Comparison of ENCODE assay signal across 19 mouse cellular contexts in the genomic region with DNA sequence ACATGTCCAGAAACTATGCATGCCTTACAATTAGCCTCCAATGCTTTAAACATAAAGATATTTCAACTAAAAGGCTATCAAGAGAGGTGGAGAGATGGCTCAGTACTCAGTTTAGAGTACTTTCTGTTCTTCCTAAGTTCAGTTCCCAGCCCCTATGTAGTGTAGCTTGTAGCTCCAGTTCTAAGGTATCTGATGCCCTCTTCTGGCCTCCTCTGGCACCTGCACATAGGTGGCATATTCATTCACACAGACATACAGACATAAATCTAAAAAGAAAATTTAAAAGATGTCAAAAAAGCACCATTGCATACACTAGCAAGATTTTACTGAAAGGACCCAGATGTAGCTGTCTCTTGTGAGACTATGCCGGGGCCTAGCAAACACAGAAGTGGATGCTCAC.
DNase-seq lines count a peak whose midpoint lies in the region; ATAC-seq and TF ChIP-seq lines count a peak whose summit lies in the region.
"Had no signal": no experiment of that assay in that cellular context is flagged by ENCODE, and none has a peak within 500 bp of the region (broad histone marks: within the 10 kb centered on the region; RNA-seq: fewer than 3 reads in every experiment).

No protein-coding gene starts in this region.

- TF ChIP-seq CTCF in hindbrain, postnatal 0 days (IDR thresholded peaks at IDR 0.05; ENCODE audit: low read depth), result 0 out of 2 replicates have a peak, but pooled peaks have one; percentile 4
- TF ChIP-seq CTCF in lung, embryonic 14.5 days (IDR thresholded peaks at IDR 0.05; ENCODE audit: low read depth), result 0 out of 2 replicates have a peak, but pooled peaks have one; percentile 15
- TF ChIP-seq CTCF in thymus, adult 2 months (IDR thresholded peaks at IDR 0.05; ENCODE audit: borderline replicate concordance, control insufficient read depth, extremely low read depth, insufficient read depth, low read length, poor library complexity), result no peak

- WGBS in hindbrain, postnatal 0 days, result 100% methylated on average over 1 of the region's 1 CpGs
- WGBS in hindbrain, embryonic 11.5 days, result no CpG with 5 or more reads among the region's 1 CpGs
- WGBS in lung, embryonic 14.5 days, result 100% methylated on average over 1 of the region's 1 CpGs
- 100% methylated on average over 1 of the region's 1 CpGs for WGBS in thymus, adult 2 months

- ATAC-seq in hindbrain, postnatal 0 days, result no peak
- no peak for ATAC-seq in hindbrain, embryonic 11.5 days (ENCODE audit: low FRiP score)
- no peak for ATAC-seq in lung, embryonic 14.5 days (ENCODE audit: insufficient read depth)

- no peaks in the 10 kb centered on the region for H3K27me3 ChIP-seq in hindbrain, postnatal 0 days (ENCODE audit: insufficient read depth, low read length)
- no peaks in the 10 kb centered on the region for H3K27me3 ChIP-seq in hindbrain, embryonic 11.5 days (ENCODE audit: control insufficient read depth, insufficient read depth, low read length)
- no peaks in the 10 kb centered on the region for H3K27me3 ChIP-seq in lung, embryonic 14.5 days (ENCODE audit: insufficient read depth, low read length)
- no peaks in the 10 kb centered on the region for H3K27me3 ChIP-seq in thymus, adult 2 months (ENCODE audit: control insufficient read depth, insufficient read depth, low read length)
- H3K27me3 ChIP-seq: CH12.LX; heart, embryonic 15.5 days had no signal

- no peaks in the 10 kb centered on the region for H3K9me3 ChIP-seq in hindbrain, postnatal 0 days (ENCODE audit: low read length)
- no peaks in the 10 kb centered on the region for H3K9me3 ChIP-seq in hindbrain, embryonic 11.5 days (ENCODE audit: control insufficient read depth, low read length)
- no peaks in the 10 kb centered on the region for H3K9me3 ChIP-seq in lung, embryonic 14.5 days (ENCODE audit: low read depth, low read length)
- H3K9me3 ChIP-seq: heart, embryonic 15.5 days; hindbrain, embryonic 10.5 days had no signal

- no peak overlapping the region for H3K27ac ChIP-seq in hindbrain, postnatal 0 days
- H3K27ac ChIP-seq in hindbrain, embryonic 11.5 days (ENCODE audit: low read depth, low read length), result no peak overlapping the region
- no peak overlapping the region for H3K27ac ChIP-seq in lung, embryonic 14.5 days (ENCODE audit: low read depth)
- no peak overlapping the region for H3K27ac ChIP-seq in thymus, adult 2 months (ENCODE audit: control insufficient read depth, insufficient read depth, low read length)
- H3K27ac ChIP-seq: heart, embryonic 15.5 days; hindbrain, embryonic 10.5 days; liver, embryonic 14.5 days had no signal

- no peak overlapping the region for H3K4me2 ChIP-seq in hindbrain, postnatal 0 days (ENCODE audit: low read depth, low read length)
- no peak overlapping the region for H3K4me2 ChIP-seq in hindbrain, embryonic 11.5 days (replicated peaks; ENCODE audit: low read depth, low read length)
- H3K4me2 ChIP-seq in lung, embryonic 14.5 days, result no peak overlapping the region
- H3K4me2 ChIP-seq: heart, embryonic 15.5 days; midbrain, embryonic 11.5 days had no signal

- no peak overlapping the region for H3K4me3 ChIP-seq in hindbrain, postnatal 0 days (ENCODE audit: low read length)
- H3K4me3 ChIP-seq in hindbrain, embryonic 11.5 days (ENCODE audit: low read depth, low read length), result no peak overlapping the region
- no peak overlapping the region for H3K4me3 ChIP-seq in lung, embryonic 14.5 days (ENCODE audit: low read depth, low read length)
- no peak overlapping the region for H3K4me3 ChIP-seq in thymus, adult 2 months (ENCODE audit: control insufficient read depth, insufficient read depth, low read length)
- H3K4me3 ChIP-seq: heart, embryonic 15.5 days; hindbrain, embryonic 10.5 days had no signal

- TF ChIP-seq POLR2A in thymus, adult 2 months (IDR thresholded peaks at IDR 0.05; ENCODE audit: control insufficient read depth, extremely low read depth, insufficient read depth, low read length, poor library complexity), result no peak

- no peaks in the 10 kb centered on the region for H3K36me3 ChIP-seq in hindbrain, postnatal 0 days (ENCODE audit: insufficient read depth, low read length)
- no peaks in the 10 kb centered on the region for H3K36me3 ChIP-seq in hindbrain, embryonic 11.5 days (ENCODE audit: control insufficient read depth, insufficient read depth, low read length)
- H3K36me3 ChIP-seq in lung, embryonic 14.5 days (ENCODE audit: insufficient read depth), result no peaks in the 10 kb centered on the region
- no peaks in the 10 kb centered on the region for H3K36me3 ChIP-seq in thymus, adult 2 months (ENCODE audit: control insufficient read depth, insufficient read depth, low read length)
- H3K36me3 ChIP-seq: heart, embryonic 15.5 days; hindbrain, embryonic 10.5 days had no signal

- no peaks in the 10 kb centered on the region for H3K4me1 ChIP-seq in hindbrain, postnatal 0 days (ENCODE audit: insufficient read depth, low read length)
- no peaks in the 10 kb centered on the region for H3K4me1 ChIP-seq in hindbrain, embryonic 11.5 days (replicated peaks; ENCODE audit: control insufficient read depth, insufficient read depth, low read length)
- no peaks in the 10 kb centered on the region for H3K4me1 ChIP-seq in lung, embryonic 14.5 days (ENCODE audit: insufficient read depth)
- H3K4me1 ChIP-seq in thymus, adult 2 months (replicated peaks; ENCODE audit: control insufficient read depth, insufficient read depth, low read length), result no peaks in the 10 kb centered on the region
- H3K4me1 ChIP-seq: heart, embryonic 15.5 days; hindbrain, embryonic 10.5 days had no signal

- DNase-seq in hindbrain, postnatal 0 days (ENCODE audit: low spot score), result no peak
- no peak for DNase-seq in hindbrain, embryonic 11.5 days (ENCODE audit: low spot score)
- no peak for DNase-seq in lung, embryonic 14.5 days
- no peak for DNase-seq in lung, postnatal 25 days (ENCODE audit: low spot score)
- peak; percentile 61 for DNase-seq in ES-CJ7 (ENCODE audit: low read depth, low spot score)
- DNase-seq in embryo, embryonic 10.5 days (ENCODE audit: low spot score), result no peak
- no peak for DNase-seq in thymus, adult 2 months
- DNase-seq: adrenal gland, adult 2 months; B cell, adult 2 months; cerebellum, adult 11-12 months; cerebellum, postnatal 10 days; gastrocnemius, postnatal 25 days; kidney, adult 9 months; kidney, postnatal 25 days had no signal

- no peak overlapping the region for H3K9ac ChIP-seq in hindbrain, postnatal 0 days (replicated peaks; ENCODE audit: low read length)
- H3K9ac ChIP-seq in hindbrain, embryonic 11.5 days (ENCODE audit: low read depth, low read length), result no peak overlapping the region
- no peak overlapping the region for H3K9ac ChIP-seq in lung, embryonic 14.5 days
- H3K9ac ChIP-seq: heart, embryonic 15.5 days; liver, embryonic 14.5 days had no signal
